Mouse (Mus musculus): ENCODE measurements around the gene Ap2b1. TPM values are rescaled to one million over a fixed set of nuclear protein-coding genes. Genes with fewer than 3 reads are reported as not detected.
"Not testable (repeated sequence)": the region's sequence is repeated elsewhere in the genome, so short reads cannot be mapped to it uniquely, and the experiment has no call there.

Ap2b1 gene
- polyA plus RNA-seq, 1 experiment from 2014 or later: 20.0 TPM

- no peak for DNase-seq (ENCODE audit: low spot score)
- WGBS: 63% methylated on average over 4 of the region's 4 CpGs
- ATAC-seq (ENCODE audit: low FRiP score, low TSS enrichment): no peak
- Histone ChIP-seq H3K36me3 (ENCODE audit: control insufficient read depth, insufficient read depth, low read length) (peaks cover 12% of the 10 kb centered on the region; the same call in 1 of the 2 replicates), H3K4me1 (replicated peaks; ENCODE audit: control insufficient read depth, insufficient read depth) (no peaks in the 10 kb centered on the region), H3K9ac (ENCODE audit: low read length) (no peak overlapping the region), H3K9me3 (ENCODE audit: control insufficient read depth, low read length) (no peaks in the 10 kb centered on the region), H3K4me2 (replicated peaks; ENCODE audit: low read depth) (no peak overlapping the region), H3K27ac (replicated peaks) (no peak overlapping the region), H3K4me3 (ENCODE audit: low read depth, low read length) (no peak overlapping the region), H3K27me3 (ENCODE audit: control insufficient read depth, insufficient read depth, low read length) (no peaks in the 10 kb centered on the region)
- TF ChIP-seq CTCF (IDR thresholded peaks at IDR 0.05; ENCODE audit: low read depth): no peak
These were observed 20.2 kb downstream of the Ap2b1 start for GRCm38 (mm10) chr11:83319048-83319447.

GRCm38 (mm10) chr11:83326692-83327091 lies 27.9 kb downstream of the Ap2b1 start:
- not testable (repeated sequence) for DNase-seq (ENCODE audit: low spot score); H3K4me1 ChIP-seq (replicated peaks; ENCODE audit: control insufficient read depth, insufficient read depth); H3K4me3 ChIP-seq (ENCODE audit: low read depth, low read length); H3K27me3 ChIP-seq (ENCODE audit: control insufficient read depth, insufficient read depth, low read length); H3K9ac ChIP-seq (ENCODE audit: low read length); H3K27ac ChIP-seq (replicated peaks); ATAC-seq (ENCODE audit: low FRiP score, low TSS enrichment); H3K4me2 ChIP-seq (replicated peaks; ENCODE audit: low read depth); H3K9me3 ChIP-seq (ENCODE audit: control insufficient read depth, low read length)
- H3K36me3 ChIP-seq (ENCODE audit: control insufficient read depth, insufficient read depth, low read length): peaks cover 25% of the 10 kb centered on the region
- 93% methylated on average over 3 of the region's 3 CpGs for WGBS
- TF ChIP-seq CTCF (IDR thresholded peaks at IDR 0.05; ENCODE audit: low read depth): 0 out of 2 replicates have a peak, but pooled peaks have one; percentile 3

GRCm38 (mm10) chr11:83327427-83327826 lies 28.6 kb downstream of the Ap2b1 start:
- DNase-seq (ENCODE audit: low spot score) (peak; percentile 58), ATAC-seq (ENCODE audit: low FRiP score, low TSS enrichment) (no peak)
- WGBS: 60% methylated on average over 3 of the region's 3 CpGs
- Histone ChIP-seq H3K4me2 (replicated peaks; ENCODE audit: low read depth) (no peak overlapping the region), H3K4me3 (ENCODE audit: low read depth, low read length) (no peak overlapping the region), H3K27me3 (ENCODE audit: control insufficient read depth, insufficient read depth, low read length) (no peaks in the 10 kb centered on the region), H3K27ac (replicated peaks) (no peak overlapping the region), H3K4me1 (replicated peaks; ENCODE audit: control insufficient read depth, insufficient read depth) (no peaks in the 10 kb centered on the region), H3K36me3 (ENCODE audit: control insufficient read depth, insufficient read depth, low read length) (peaks cover 20% of the 10 kb centered on the region), H3K9ac (ENCODE audit: low read length) (no peak overlapping the region), H3K9me3 (ENCODE audit: control insufficient read depth, low read length) (no peaks in the 10 kb centered on the region)
- peak; percentile 78 for TF ChIP-seq CTCF (IDR thresholded peaks at IDR 0.05; ENCODE audit: low read depth)
- no peak for TF ChIP-seq EP300 (optimal IDR thresholded peaks at IDR 0.05)

GRCm38 (mm10) chr11:83335826-83336225 lies 37.0 kb downstream of the Ap2b1 start:
- no peaks in the 10 kb centered on the region for H3K9me3 ChIP-seq (ENCODE audit: control insufficient read depth, low read length)
- peaks cover 27% of the 10 kb centered on the region for H3K36me3 ChIP-seq (ENCODE audit: control insufficient read depth, insufficient read depth, low read length)
- 89% methylated on average over 7 of the region's 7 CpGs for WGBS
- no peak for TF ChIP-seq EP300 (optimal IDR thresholded peaks at IDR 0.05)
- no peak for TF ChIP-seq CTCF (IDR thresholded peaks at IDR 0.05; ENCODE audit: low read depth)
- H3K4me1 ChIP-seq (replicated peaks; ENCODE audit: control insufficient read depth, insufficient read depth): no peaks in the 10 kb centered on the region
- H3K27me3 ChIP-seq (ENCODE audit: control insufficient read depth, insufficient read depth, low read length): no peaks in the 10 kb centered on the region
- no peak for DNase-seq (ENCODE audit: low spot score)
- H3K27ac ChIP-seq (replicated peaks): no peak overlapping the region
- H3K4me3 ChIP-seq (ENCODE audit: low read depth, low read length): no peak overlapping the region
- H3K4me2 ChIP-seq (replicated peaks; ENCODE audit: low read depth): no peak overlapping the region
- no peak for ATAC-seq (ENCODE audit: low FRiP score, low TSS enrichment)
- H3K9ac ChIP-seq (ENCODE audit: low read length): no peak overlapping the region

GRCm38 (mm10) chr11:83339705-83340104 lies 40.9 kb downstream of the Ap2b1 start:
- H3K27ac ChIP-seq (replicated peaks): no peak overlapping the region
- H3K4me2 ChIP-seq (replicated peaks; ENCODE audit: low read depth): no peak overlapping the region
- no peaks in the 10 kb centered on the region for H3K9me3 ChIP-seq (ENCODE audit: control insufficient read depth, low read length)
- no peak overlapping the region for H3K4me3 ChIP-seq (ENCODE audit: low read depth, low read length)
- H3K4me1 ChIP-seq (replicated peaks; ENCODE audit: control insufficient read depth, insufficient read depth): no peaks in the 10 kb centered on the region
- peaks cover 36% of the 10 kb centered on the region for H3K36me3 ChIP-seq (ENCODE audit: control insufficient read depth, insufficient read depth, low read length)
- DNase-seq (ENCODE audit: low spot score) (no peak), ATAC-seq (ENCODE audit: low FRiP score, low TSS enrichment) (no peak)
- WGBS: 66% methylated on average over 2 of the region's 2 CpGs
- TF ChIP-seq EP300 (optimal IDR thresholded peaks at IDR 0.05) (no peak), CTCF (IDR thresholded peaks at IDR 0.05; ENCODE audit: low read depth) (no peak)
- no peaks in the 10 kb centered on the region for H3K27me3 ChIP-seq (ENCODE audit: control insufficient read depth, insufficient read depth, low read length)
- H3K9ac ChIP-seq (ENCODE audit: low read length): no peak overlapping the region

- ATAC-seq (ENCODE audit: low FRiP score, low TSS enrichment) (no peak), DNase-seq (ENCODE audit: low spot score) (no peak)
- no peak overlapping the region for H3K27ac ChIP-seq (replicated peaks)
- peaks cover 28% of the 10 kb centered on the region for H3K36me3 ChIP-seq (ENCODE audit: control insufficient read depth, insufficient read depth, low read length)
- no peaks in the 10 kb centered on the region for H3K4me1 ChIP-seq (replicated peaks; ENCODE audit: control insufficient read depth, insufficient read depth)
- H3K4me3 ChIP-seq (ENCODE audit: low read depth, low read length): no peak overlapping the region
- WGBS: 78% methylated on average over 3 of the region's 3 CpGs
- no peak for TF ChIP-seq EP300 (optimal IDR thresholded peaks at IDR 0.05)
- no peak for TF ChIP-seq CTCF (IDR thresholded peaks at IDR 0.05; ENCODE audit: low read depth)
- H3K27me3 ChIP-seq (ENCODE audit: control insufficient read depth, insufficient read depth, low read length): no peaks in the 10 kb centered on the region
- H3K9me3 ChIP-seq (ENCODE audit: control insufficient read depth, low read length): no peaks in the 10 kb centered on the region
- no peak overlapping the region for H3K4me2 ChIP-seq (replicated peaks; ENCODE audit: low read depth)
- no peak overlapping the region for H3K9ac ChIP-seq (ENCODE audit: low read length)
These were observed 43.0 kb downstream of the Ap2b1 start for GRCm38 (mm10) chr11:83341716-83342245.
